In genomic region chr6:54114412-54114811, GRCm38 (mm10) we compare ENCODE assay signal across 13 mouse cellular contexts.
"Had no signal": no experiment of that assay in that cellular context is flagged by ENCODE, and none has a peak within 500 bp of the region (broad histone marks: within the 10 kb centered on the region; RNA-seq: fewer than 3 reads in every experiment).

No protein-coding gene starts in this region.

- DNase-seq: lung, embryonic 14.5 days; lung, postnatal 10 days; lung, postnatal 4 days; midbrain, embryonic 14.5 days; retina, postnatal 1 day; right cerebral cortex, adult 18-20 months; right cerebral cortex, postnatal 25 days; right cerebral cortex, postnatal 4 days; spleen, adult 18-20 months; thymus, adult 18-20 months; thymus, postnatal 14 days; thymus, postnatal 36 days had no signal

- ATAC-seq: midbrain, embryonic 16.5 days had no signal
